Mouse (Mus musculus) neural tube, embryonic 12.5 days (tissue): Measurements from ENCODE around the gene Gm13290. TPM values are rescaled to one million over a fixed set of nuclear protein-coding genes. Genes with fewer than 3 reads are reported as not detected.
"Not testable (repeated sequence)": the region's sequence is repeated elsewhere in the genome, so short reads cannot be mapped to it uniquely, and the experiment has no call there.

Source experiments
- ATAC-seq: fragments of 200-750 bp; cut with Nextera tagmentation; 2 replicates; pipeline ENCODE4 v1.8.0; 2017; ENCODE audit warnings: low read depth, mild to moderate bottlenecking, moderate TSS enrichment, moderate library complexity; ENCODE audit not compliant: low FRiP score
- H3K27ac ChIP-seq: fragments of 300-500 bp; sonication (generic); 2 replicates; pipeline ENCODE4 v1.5.1; 2016
- H3K27me3 ChIP-seq: fragments of 300-500 bp; sonication (generic); replicated peaks from 2 replicates; pipeline ENCODE4 v1.6.1; 2016; ENCODE audit warnings: mild to moderate bottlenecking
- H3K36me3 ChIP-seq: fragments of 300-500 bp; sonication (generic); 2 replicates; pipeline ENCODE4 v1.6.1; 2016; ENCODE audit warnings: mild to moderate bottlenecking
- H3K4me1 ChIP-seq: fragments of 300-500 bp; sonication (generic); 2 replicates; pipeline ENCODE4 v1.6.1; 2016
- H3K4me2 ChIP-seq: fragments of 300-500 bp; sonication (generic); replicated peaks from 2 replicates; pipeline ENCODE4 v1.6.1; 2016; ENCODE audit warnings: mild to moderate bottlenecking
- H3K4me3 ChIP-seq: fragments of 300-500 bp; sonication (generic); 2 replicates; pipeline ENCODE4 v1.5.1; 2016
- H3K9ac ChIP-seq: fragments of 300-500 bp; sonication (generic); 2 replicates; pipeline ENCODE4 v1.6.1; 2016; ENCODE audit warnings: mild to moderate bottlenecking
- H3K9me3 ChIP-seq: fragments of 300-500 bp; sonication (generic); 2 replicates; pipeline ENCODE4 v1.6.1; 2016; ENCODE audit warnings: mild to moderate bottlenecking
- WGBS: fragments of 180-500 bp; shearing (Covaris S2); methylation state at CpG from one replicate; pipeline ENCODE4 v1.1.7; 2016; 5-methylcytosine and 5-hydroxymethylcytosine counted together
- polyA plus RNA-seq: library from polyadenylated mRNA; unstranded; fragments of >200 nt; fragmentation: Nextera tagmentation; extraction: Ambion mirVana; gene quantifications from 2 replicates; pipeline ENCODE4 v1.2.1, GENCODE M21; 2016

Gene Gm13290
- polyA plus RNA-seq, result 0.22 TPM in 1 of 2 replicates, not detected in the other

GRCm38 (mm10) chr4:88773534-88773933 is at the start of gene Gm13290:
TSS of gene Gm13290 (plus strand) at chr4:88773834.
- H3K9ac ChIP-seq, H3K4me1 ChIP-seq, H3K4me3 ChIP-seq, ATAC-seq, H3K27ac ChIP-seq, H3K27me3 ChIP-seq, H3K4me2 ChIP-seq, H3K9me3 ChIP-seq, H3K36me3 ChIP-seq: not testable (repeated sequence)
- WGBS, result no CpG with 5 or more reads among the region's 32 CpGs

GRCm38 (mm10) chr4:88726727-88727126 is 46.9 kb upstream of the Gm13290 start:
- ATAC-seq, result no peak
- H3K36me3 ChIP-seq, result no peaks in the 10 kb centered on the region
- no peak overlapping the region for H3K4me2 ChIP-seq
- H3K27me3 ChIP-seq, result no peaks in the 10 kb centered on the region
- H3K4me1 ChIP-seq, result no peaks in the 10 kb centered on the region
- 87% methylated on average over 6 of the region's 6 CpGs for WGBS
- no peak overlapping the region for H3K9ac ChIP-seq
- H3K27ac ChIP-seq, result no peak overlapping the region
- no peak overlapping the region for H3K4me3 ChIP-seq
- H3K9me3 ChIP-seq, result no peaks in the 10 kb centered on the region

GRCm38 (mm10) chr4:88727324-88727723 is 46.3 kb upstream of the Gm13290 start:
- Histone ChIP-seq H3K9ac (no peak overlapping the region), H3K9me3 (no peaks in the 10 kb centered on the region), H3K36me3 (no peaks in the 10 kb centered on the region), H3K27me3 (no peaks in the 10 kb centered on the region), H3K4me1 (no peaks in the 10 kb centered on the region), H3K4me2 (no peak overlapping the region), H3K4me3 (no peak overlapping the region), H3K27ac (no peak overlapping the region)
- no peak for ATAC-seq
- 0% methylated on average over 1 of the region's 1 CpGs for whole genome bisulfite sequencing

- no peak overlapping the region for H3K4me2 ChIP-seq
- H3K27me3 ChIP-seq, result no peaks in the 10 kb centered on the region
- H3K9me3 ChIP-seq, result no peaks in the 10 kb centered on the region
- WGBS, result 6% methylated on average over 2 of the region's 2 CpGs
- no peaks in the 10 kb centered on the region for H3K36me3 ChIP-seq
- ATAC-seq, result 0 out of 2 replicates have a peak, but pooled peaks have one; percentile 41
- H3K9ac ChIP-seq, result no peak overlapping the region
- H3K4me3 ChIP-seq, result no peak overlapping the region
- H3K27ac ChIP-seq, result no peak overlapping the region
- no peaks in the 10 kb centered on the region for H3K4me1 ChIP-seq
These were observed 35.2 kb upstream of the Gm13290 start for GRCm38 (mm10) chr4:88738480-88738879.

GRCm38 (mm10) chr4:88739036-88739435 is 34.6 kb upstream of the Gm13290 start:
- H3K4me3 ChIP-seq, result no peak overlapping the region
- no peaks in the 10 kb centered on the region for H3K27me3 ChIP-seq
- no peak overlapping the region for H3K9ac ChIP-seq
- no peaks in the 10 kb centered on the region for H3K9me3 ChIP-seq
- no peak overlapping the region for H3K4me2 ChIP-seq
- no peaks in the 10 kb centered on the region for H3K36me3 ChIP-seq
- no peak for ATAC-seq
- 94% methylated on average over 6 of the region's 6 CpGs for whole genome bisulfite sequencing
- H3K27ac ChIP-seq, result no peak overlapping the region
- H3K4me1 ChIP-seq, result no peaks in the 10 kb centered on the region

- no peaks in the 10 kb centered on the region for H3K27me3 ChIP-seq
- ATAC-seq, result no peak
- WGBS, result 95% methylated on average over 4 of the region's 4 CpGs
- no peaks in the 10 kb centered on the region for H3K9me3 ChIP-seq
- no peak overlapping the region for H3K4me2 ChIP-seq
- H3K4me1 ChIP-seq, result no peaks in the 10 kb centered on the region
- no peak overlapping the region for H3K27ac ChIP-seq
- no peak overlapping the region for H3K9ac ChIP-seq
- no peaks in the 10 kb centered on the region for H3K36me3 ChIP-seq
- H3K4me3 ChIP-seq, result no peak overlapping the region
These were observed 32.2 kb upstream of the Gm13290 start for GRCm38 (mm10) chr4:88741426-88741825.

GRCm38 (mm10) chr4:88742771-88743371 is 30.8 kb upstream of the Gm13290 start:
- Histone ChIP-seq H3K27me3 (no peaks in the 10 kb centered on the region), H3K4me1 (no peaks in the 10 kb centered on the region), H3K9ac (no peak overlapping the region), H3K4me2 (no peak overlapping the region), H3K9me3 (no peaks in the 10 kb centered on the region), H3K36me3 (no peaks in the 10 kb centered on the region), H3K27ac (no peak overlapping the region), H3K4me3 (no peak overlapping the region)
- WGBS, result 88% methylated on average over 7 of the region's 7 CpGs
- ATAC-seq, result no peak

- 72% methylated on average over 3 of the region's 3 CpGs for WGBS
- no peak for ATAC-seq
These were observed 29.4 kb upstream of the Gm13290 start for GRCm38 (mm10) chr4:88744207-88744606.

GRCm38 (mm10) chr4:88749926-88750325 is 23.7 kb upstream of the Gm13290 start:
- H3K9ac ChIP-seq, result no peak overlapping the region
- H3K36me3 ChIP-seq, result no peaks in the 10 kb centered on the region
- H3K4me3 ChIP-seq, result no peak overlapping the region
- no peaks in the 10 kb centered on the region for H3K9me3 ChIP-seq
- no peak overlapping the region for H3K4me2 ChIP-seq
- H3K27ac ChIP-seq, result no peak overlapping the region
- H3K27me3 ChIP-seq, result no peaks in the 10 kb centered on the region
- no peak for ATAC-seq
- WGBS, result 65% methylated on average over 6 of the region's 6 CpGs
- no peaks in the 10 kb centered on the region for H3K4me1 ChIP-seq

More at GRCm38 (mm10) chr4:88744207-88744606, 29.4 kb upstream of the Gm13290 start:
- Histone ChIP-seq H3K9me3 (no peaks in the 10 kb centered on the region), H3K4me2 (no peak overlapping the region), H3K4me3 (no peak overlapping the region), H3K9ac (no peak overlapping the region), H3K4me1 (no peaks in the 10 kb centered on the region), H3K36me3 (no peaks in the 10 kb centered on the region), H3K27me3 (no peaks in the 10 kb centered on the region), H3K27ac (no peak overlapping the region)

- not testable (repeated sequence) for ATAC-seq, H3K4me3 ChIP-seq
- 84% methylated on average over 15 of the region's 15 CpGs for WGBS
These were observed 18.8 kb upstream of the Gm13290 start, which contains the start of gene Gm13271 for GRCm38 (mm10) chr4:88754818-88755340. TSS of gene Gm13271 (plus strand) at chr4:88754868.

GRCm38 (mm10) chr4:88756581-88757513 is 16.8 kb upstream of the Gm13290 start:
- H3K36me3 ChIP-seq, H3K27me3 ChIP-seq, H3K9me3 ChIP-seq, H3K27ac ChIP-seq, H3K4me1 ChIP-seq: not testable (repeated sequence)
- ATAC-seq, result peak; percentile 41; the same call in 1 of the 2 replicates
- peak overlapping the region; percentile 10; the same call in 1 of the 2 replicates for H3K9ac ChIP-seq
- 12% methylated on average over 29 of the region's 31 CpGs for WGBS
- peak overlapping the region; percentile 33 for H3K4me3 ChIP-seq
- peak overlapping the region; percentile 62 for H3K4me2 ChIP-seq

More at GRCm38 (mm10) chr4:88754818-88755340, 18.8 kb upstream of the Gm13290 start, which contains the start of gene Gm13271:
- not testable (repeated sequence) for H3K36me3 ChIP-seq, H3K9me3 ChIP-seq, H3K27ac ChIP-seq, H3K9ac ChIP-seq, H3K4me1 ChIP-seq, H3K27me3 ChIP-seq, H3K4me2 ChIP-seq

- not testable (repeated sequence) for H3K27ac ChIP-seq, H3K27me3 ChIP-seq, H3K9me3 ChIP-seq, H3K36me3 ChIP-seq, H3K4me1 ChIP-seq, H3K9ac ChIP-seq
- H3K4me2 ChIP-seq, result peak overlapping the region; percentile 62
- peak; percentile 100 for ATAC-seq
- H3K4me3 ChIP-seq, result peak overlapping the region; percentile 33
- WGBS, result under 1% methylated on average over 21 of the region's 21 CpGs
These were observed 16.0 kb upstream of the Gm13290 start for GRCm38 (mm10) chr4:88757628-88758031.
